Mouse (Mus musculus) liver, embryonic 11.5 days (tissue): Measurements from ENCODE around the gene Clybl. TPM values are rescaled to one million over a fixed set of nuclear protein-coding genes. Genes with fewer than 3 reads are reported as not detected.
A peak's percentile ranks its signal among the peaks of the same experiment; 100 is the strongest.

Source experiments
- ATAC-seq: fragments of 200-750 bp; cut with Nextera tagmentation; replicated peaks from 2 replicates; pipeline ENCODE4 v1.8.0; 2017; ENCODE audit warnings: moderate number of reproducible peaks, mild to moderate bottlenecking, moderate TSS enrichment, moderate library complexity; ENCODE audit not compliant: low FRiP score
- DNase-seq: peaks from one replicate; pipeline ENCODE4 v3.0.0-alpha.2; 2017; ENCODE audit warnings: low spot score
- H3K27ac ChIP-seq: fragments of 300-500 bp; sonication (generic); 2 replicates; pipeline ENCODE4 v1.5.1; 2014; ENCODE audit warnings: mild to moderate bottlenecking, low read depth, low read length, control low read depth
- H3K27me3 ChIP-seq: fragments of 300-500 bp; sonication (generic); replicated peaks from 2 replicates; pipeline ENCODE4 v1.6.1; 2014; ENCODE audit warnings: low read length, mixed read lengths; ENCODE audit not compliant: control insufficient read depth, insufficient read depth
- H3K36me3 ChIP-seq: fragments of 300-500 bp; sonication (generic); 2 replicates; pipeline ENCODE4 v1.6.1; 2014; ENCODE audit warnings: mild to moderate bottlenecking, low read length, moderate library complexity, mixed read lengths; ENCODE audit not compliant: control insufficient read depth, insufficient read depth
- H3K4me1 ChIP-seq: fragments of 300-500 bp; sonication (generic); replicated peaks from 2 replicates; pipeline ENCODE4 v1.6.1; 2014; ENCODE audit warnings: low read length, mixed read lengths; ENCODE audit not compliant: control insufficient read depth, insufficient read depth
- H3K4me2 ChIP-seq: fragments of 300-500 bp; sonication (generic); 2 replicates; pipeline ENCODE4 v1.6.1; 2014; ENCODE audit warnings: mild to moderate bottlenecking, control low read depth, moderate library complexity
- H3K4me3 ChIP-seq: fragments of 300-500 bp; sonication (generic); 2 replicates; pipeline ENCODE4 v1.5.1; 2014; ENCODE audit warnings: low read depth, low read length, control low read depth
- H3K9ac ChIP-seq: fragments of 300-500 bp; sonication (generic); 2 replicates; pipeline ENCODE4 v1.6.1; 2014; ENCODE audit warnings: low read depth, low read length, control low read depth
- H3K9me3 ChIP-seq: fragments of 300-500 bp; sonication (generic); 2 replicates; pipeline ENCODE4 v1.6.1; 2016; ENCODE audit warnings: low read length, inconsistent platforms, mixed read lengths; ENCODE audit not compliant: control insufficient read depth
- WGBS: fragments of 180-500 bp; shearing (Covaris S2); extraction: QIAGEN DNeasy Blood & Tissue Kit; methylation state at CpG from one replicate; pipeline ENCODE4 v1.1.7; 2014; 5-methylcytosine and 5-hydroxymethylcytosine counted together
- polyA plus RNA-seq: library from polyadenylated mRNA; unstranded; fragments of >200 nt; fragmentation: Nextera tagmentation; extraction: Ambion mirVana; gene quantifications from 2 replicates; pipeline ENCODE4 v1.2.1, GENCODE M21; 2014

Clybl gene
- polyA plus RNA-seq, 1 experiment from 2014 or later: 44.4 TPM

DNA sequence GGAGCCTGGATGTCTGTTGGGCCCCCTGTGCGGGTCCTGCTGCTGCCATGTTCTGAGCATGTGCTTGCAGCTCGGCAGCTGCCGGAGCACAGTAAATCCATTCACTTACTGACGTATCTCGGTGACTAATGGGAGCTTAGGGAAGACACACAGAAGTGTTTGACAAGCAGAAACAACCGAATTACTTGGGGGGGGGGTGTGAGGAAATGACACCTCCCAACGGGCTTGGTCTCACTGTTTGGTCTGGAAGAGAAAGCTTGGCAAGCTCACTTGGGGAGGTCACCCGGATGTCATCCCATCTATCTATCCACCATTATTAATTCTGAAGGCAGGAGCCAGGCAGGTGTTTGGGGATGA is 245.7 kb downstream of the Clybl start:
- H3K4me2 ChIP-seq: no peak overlapping the region
- ATAC-seq (no peak), DNase-seq (no peak)
- no peaks in the 10 kb centered on the region for H3K9me3 ChIP-seq
- no peak overlapping the region for H3K4me3 ChIP-seq
- H3K4me1 ChIP-seq: no peaks in the 10 kb centered on the region
- H3K27me3 ChIP-seq: no peaks in the 10 kb centered on the region; the same call in 1 of the 2 replicates
- no peak overlapping the region for H3K9ac ChIP-seq
- H3K27ac ChIP-seq: no peak overlapping the region
- 75% methylated on average over 8 of the region's 8 CpGs for WGBS
- no peaks in the 10 kb centered on the region for H3K36me3 ChIP-seq

DNA sequence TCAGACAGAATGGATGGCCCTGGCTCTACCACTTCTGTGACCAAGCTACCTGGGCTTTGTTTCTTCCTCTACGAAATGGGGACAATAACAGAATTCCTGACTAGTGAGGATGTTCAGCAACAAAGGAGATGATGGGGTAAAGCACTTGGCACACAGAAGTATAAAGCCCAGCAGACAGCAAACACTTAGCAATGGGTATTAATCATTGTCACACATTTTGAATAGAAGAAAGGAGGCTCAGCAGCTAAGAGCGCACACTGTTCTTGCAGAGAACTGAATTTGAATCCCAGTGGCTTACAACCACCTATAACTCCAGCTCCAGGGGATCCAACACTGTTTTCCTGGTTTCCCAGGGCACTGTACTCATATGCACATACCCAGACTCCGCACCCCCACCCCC is 246.2 kb downstream of the Clybl start:
- Histone ChIP-seq H3K27me3 (no peaks in the 10 kb centered on the region; the same call in 1 of the 2 replicates), H3K4me1 (no peaks in the 10 kb centered on the region), H3K9me3 (no peaks in the 10 kb centered on the region), H3K36me3 (no peaks in the 10 kb centered on the region), H3K4me2 (no peak overlapping the region), H3K4me3 (no peak overlapping the region), H3K9ac (no peak overlapping the region), H3K27ac (no peak overlapping the region)
- WGBS: 79% methylated on average over 3 of the region's 3 CpGs
- DNase-seq: no peak
- ATAC-seq: no peak

DNA sequence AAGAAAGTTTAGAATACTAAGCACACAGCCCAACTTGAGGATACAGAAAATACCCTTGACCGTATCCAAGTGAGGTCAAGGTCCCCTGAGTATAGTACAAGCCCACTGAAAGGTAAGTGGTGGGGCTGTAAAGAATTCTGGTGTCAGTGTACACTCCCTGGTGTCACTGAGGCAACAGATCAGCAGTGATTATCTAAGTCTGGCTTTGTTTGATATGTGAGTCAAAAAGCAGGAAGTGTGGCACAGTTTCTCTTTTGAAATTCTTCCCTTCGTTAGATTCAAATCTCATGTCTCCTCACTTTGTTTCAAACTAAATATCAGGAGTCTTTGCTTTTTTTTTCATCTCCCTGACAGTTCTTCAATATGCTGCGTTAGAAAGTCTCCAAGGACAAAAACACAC is 251.1 kb downstream of the Clybl start:
- no peaks in the 10 kb centered on the region for H3K9me3 ChIP-seq
- DNase-seq: no peak
- H3K4me1 ChIP-seq: no peaks in the 10 kb centered on the region
- H3K27me3 ChIP-seq: no peaks in the 10 kb centered on the region
- H3K36me3 ChIP-seq: no peaks in the 10 kb centered on the region
- no peak for ATAC-seq
- no peak overlapping the region for H3K4me3 ChIP-seq
- no peak overlapping the region for H3K4me2 ChIP-seq
- no peak overlapping the region for H3K9ac ChIP-seq
- H3K27ac ChIP-seq: no peak overlapping the region
- 58% methylated on average over 3 of the region's 3 CpGs for WGBS

DNA sequence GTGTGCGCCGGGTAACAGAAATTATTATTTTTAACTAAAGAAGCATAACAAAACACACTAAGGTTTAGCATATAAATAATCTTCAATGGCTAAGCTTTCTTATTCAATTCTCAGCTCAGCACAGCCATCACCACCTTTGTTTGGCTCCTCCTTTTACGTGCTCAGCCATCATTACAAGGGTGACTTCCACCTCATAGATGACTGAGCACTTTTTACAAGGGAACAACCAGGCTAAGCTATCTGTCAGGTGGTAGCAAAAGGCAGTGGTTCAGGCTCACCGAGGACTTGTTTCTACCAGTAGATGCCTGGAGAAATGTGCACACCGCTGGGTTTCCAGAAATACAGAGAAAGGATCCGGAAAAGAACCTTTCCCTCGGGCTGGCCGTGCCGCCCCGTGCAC is 252.5 kb downstream of the Clybl start:
- H3K27ac ChIP-seq: no peak overlapping the region
- no peak overlapping the region for H3K4me2 ChIP-seq
- ATAC-seq (no peak), DNase-seq (no peak)
- 83% methylated on average over 10 of the region's 10 CpGs for WGBS
- no peak overlapping the region for H3K9ac ChIP-seq
- no peaks in the 10 kb centered on the region for H3K4me1 ChIP-seq
- H3K4me3 ChIP-seq: no peak overlapping the region
- no peaks in the 10 kb centered on the region for H3K27me3 ChIP-seq
- H3K9me3 ChIP-seq: no peaks in the 10 kb centered on the region
- no peaks in the 10 kb centered on the region for H3K36me3 ChIP-seq

DNA sequence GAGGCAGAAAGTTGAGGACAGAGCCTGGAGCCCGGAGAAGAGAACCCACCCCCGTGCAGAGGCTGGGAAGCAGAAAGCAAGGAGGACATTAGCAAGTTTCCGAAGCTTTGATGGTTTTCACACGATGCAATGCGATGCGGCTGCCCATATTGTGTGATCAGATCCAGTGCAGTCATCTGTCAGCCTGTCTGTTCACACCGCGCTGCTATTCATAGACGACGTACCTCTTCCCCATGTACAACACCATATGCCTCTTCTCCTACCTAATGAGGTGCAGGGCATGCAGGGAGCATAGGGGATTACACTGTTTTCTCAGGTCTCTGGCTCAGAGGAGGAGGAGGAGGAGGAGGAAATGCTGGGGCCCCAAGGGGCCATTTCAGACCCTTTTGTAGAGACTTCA is 255.3 kb downstream of the Clybl start:
- H3K4me2 ChIP-seq: no peak overlapping the region
- H3K36me3 ChIP-seq: no peaks in the 10 kb centered on the region
- ATAC-seq: no peak
- H3K27me3 ChIP-seq: no peaks in the 10 kb centered on the region
- H3K4me3 ChIP-seq: no peak overlapping the region
- no peak for DNase-seq
- H3K9me3 ChIP-seq: no peaks in the 10 kb centered on the region
- H3K9ac ChIP-seq: no peak overlapping the region
- H3K27ac ChIP-seq: no peak overlapping the region
- H3K4me1 ChIP-seq: no peaks in the 10 kb centered on the region
- 66% methylated on average over 10 of the region's 10 CpGs for WGBS

DNA sequence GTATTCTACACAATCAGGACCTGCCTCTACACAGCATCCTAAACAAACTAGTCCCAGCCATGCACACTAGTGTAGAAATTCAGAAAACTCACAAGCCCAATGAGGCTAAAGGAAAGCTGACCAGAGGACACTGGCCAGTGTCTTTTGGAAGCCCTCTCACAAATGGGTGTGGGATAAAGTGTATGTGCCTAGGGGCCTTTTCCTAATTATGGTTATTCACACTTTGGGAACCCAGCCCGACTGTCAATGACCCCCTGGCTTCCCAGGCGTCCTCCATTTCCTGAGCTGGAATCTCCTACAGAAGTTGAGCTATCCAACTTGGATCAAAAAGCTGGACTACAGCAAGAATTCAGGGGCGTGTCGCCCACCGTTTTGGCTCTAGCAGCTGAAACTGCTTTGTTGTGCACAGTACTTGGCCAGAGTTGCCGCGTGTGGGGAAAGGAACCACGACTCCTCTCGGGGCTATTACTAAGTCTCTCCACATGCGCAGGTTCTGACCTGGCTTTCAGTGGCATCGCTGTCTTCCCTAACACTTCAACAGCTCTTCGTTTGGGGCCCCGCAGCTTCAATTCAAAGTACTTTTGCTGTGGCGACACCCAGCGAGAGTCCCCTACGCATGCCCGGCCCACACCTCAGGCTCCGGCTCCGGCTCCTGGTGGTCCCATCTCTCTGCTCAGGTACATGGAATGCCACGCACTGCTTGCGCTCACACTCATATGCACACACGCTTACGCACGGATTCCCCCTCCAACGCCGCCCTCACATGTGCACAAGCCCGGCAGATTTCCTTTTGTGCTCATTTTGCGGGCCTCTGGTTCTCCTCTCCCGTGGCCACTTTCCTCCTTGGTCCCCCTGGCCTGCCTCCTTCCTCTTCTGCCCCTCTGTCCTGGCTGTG is 268.3 kb downstream of the Clybl start:
- Histone ChIP-seq H3K4me3 (peak overlapping the region; percentile 28), H3K4me2 (peak overlapping the region; percentile 50), H3K36me3 (no peaks in the 10 kb centered on the region), H3K27ac (no peak overlapping the region), H3K4me1 (peaks cover 2% of the 10 kb centered on the region), H3K9ac (no peak overlapping the region), H3K27me3 (peaks cover 73% of the 10 kb centered on the region), H3K9me3 (no peaks in the 10 kb centered on the region)
- ATAC-seq: no peak
- no peak for DNase-seq
- 7% methylated on average over 29 of the region's 29 CpGs for WGBS

DNA sequence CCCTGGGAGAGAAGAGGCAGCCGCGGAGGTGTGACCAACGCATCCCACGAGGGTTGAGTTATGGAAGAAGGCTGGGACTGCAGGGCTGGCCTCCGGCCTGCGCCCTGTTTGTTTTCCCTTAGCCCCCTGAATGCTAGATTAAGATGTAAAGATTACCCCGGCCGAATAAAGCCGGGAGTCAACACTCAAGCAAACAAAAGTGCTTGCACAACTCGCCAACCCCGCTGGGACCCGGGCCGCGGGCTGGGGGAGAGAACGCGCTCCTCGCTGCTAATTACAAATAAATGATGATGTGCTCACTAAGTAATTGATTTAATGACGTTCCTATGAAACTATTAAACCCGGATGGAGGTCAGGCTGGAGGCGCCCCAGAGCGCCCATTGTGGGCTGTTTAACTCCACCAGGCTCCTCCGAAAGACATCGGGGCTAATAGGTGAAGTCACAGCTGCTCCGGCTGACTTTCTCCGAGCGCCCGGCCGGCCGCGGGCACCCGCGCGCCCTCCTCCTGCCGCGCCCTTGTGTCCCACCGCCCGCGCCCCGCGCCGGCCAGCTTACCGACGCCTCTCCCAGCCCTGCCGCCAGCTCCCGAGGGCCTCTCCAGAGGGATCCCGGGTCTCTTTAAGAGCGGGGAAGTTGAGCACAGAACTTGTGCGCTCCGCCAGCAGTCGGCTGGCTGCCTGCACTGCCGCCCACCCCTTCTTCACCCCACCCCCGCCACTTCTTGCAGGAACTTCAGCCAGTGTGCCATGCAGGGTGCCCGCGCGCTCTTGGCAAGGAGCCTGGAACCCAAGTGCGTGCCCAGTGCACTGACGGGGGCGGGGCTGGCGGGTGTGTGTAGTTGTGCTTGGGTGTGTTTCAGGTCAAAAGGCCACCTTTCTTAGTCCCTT is 269.2 kb downstream of the Clybl start, which contains the start of gene Gm5089:
Gene Gm5089, minus strand, starts transcription at position 620 of the 887 bp plus-strand sequence.
- 2% methylated on average over 59 of the region's 59 CpGs for WGBS
- H3K27me3 ChIP-seq: peaks cover 81% of the 10 kb centered on the region
- H3K9me3 ChIP-seq: no peaks in the 10 kb centered on the region
- peak; percentile 47 for DNase-seq
- H3K9ac ChIP-seq: no peak within 1 kb of the TSS
- peaks cover 2% of the 10 kb centered on the region for H3K4me1 ChIP-seq
- no peak within 1 kb of the TSS for H3K27ac ChIP-seq
- ATAC-seq: no peak; the same call in 1 of the 2 replicates
- H3K36me3 ChIP-seq: no peaks in the 10 kb centered on the region
- H3K4me3 ChIP-seq: peak within 1 kb of the TSS; percentile 28
- peak within 1 kb of the TSS; percentile 50 for H3K4me2 ChIP-seq

DNA sequence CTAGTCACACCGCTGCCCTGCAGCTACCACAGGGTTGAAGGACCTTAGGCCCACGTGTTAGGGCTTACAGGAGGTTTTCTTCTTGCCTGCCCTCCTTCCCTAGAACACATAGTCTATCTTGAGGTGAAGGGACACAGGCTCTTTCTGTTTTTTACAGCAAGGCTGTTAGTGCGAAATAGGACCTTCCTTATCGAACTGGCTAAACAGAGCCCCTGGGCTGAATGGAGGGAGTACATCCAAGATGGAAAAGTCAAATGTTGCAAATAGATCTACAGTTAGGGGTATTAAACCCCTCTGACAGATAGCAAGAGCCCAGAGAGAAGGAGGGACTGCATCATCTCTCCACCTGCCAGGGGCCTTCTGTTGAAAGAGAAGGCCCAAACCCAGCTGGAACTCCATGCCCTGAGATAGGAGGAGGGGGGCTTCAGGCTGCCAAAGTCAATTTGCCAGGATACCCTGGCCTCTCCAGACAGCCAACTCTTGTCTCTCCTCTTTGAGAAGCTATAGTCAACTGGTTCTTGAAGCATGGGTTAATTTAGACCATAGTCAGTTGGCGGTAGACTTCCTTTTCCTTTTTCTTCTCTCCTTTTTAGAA is 270.1 kb downstream of the Clybl start:
- ATAC-seq: no peak
- H3K4me2 ChIP-seq: no peak overlapping the region
- peaks cover 82% of the 10 kb centered on the region for H3K27me3 ChIP-seq
- DNase-seq: no peak
- no peaks in the 10 kb centered on the region for H3K9me3 ChIP-seq
- no peak overlapping the region for H3K4me3 ChIP-seq
- H3K27ac ChIP-seq: no peak overlapping the region
- WGBS: 56% methylated on average over 5 of the region's 5 CpGs
- no peaks in the 10 kb centered on the region for H3K36me3 ChIP-seq
- peaks cover 2% of the 10 kb centered on the region for H3K4me1 ChIP-seq
- no peak overlapping the region for H3K9ac ChIP-seq
